In genomic region chr4:9981354-9982040, GRCm38 (mm10) we compare ENCODE assay signal across 17 mouse cellular contexts.
"Had no signal": no experiment of that assay in that cellular context is flagged by ENCODE, and none has a peak within 500 bp of the region (broad histone marks: within the 10 kb centered on the region; RNA-seq: fewer than 3 reads in every experiment).

No protein-coding gene starts in this region.

- H3K27ac ChIP-seq: left cerebral cortex, adult 2 months; liver, embryonic 13.5 days; neural tube, embryonic 12.5 days; neural tube, embryonic 15.5 days; stomach, embryonic 15.5 days had no signal

- H3K9ac ChIP-seq: liver, embryonic 13.5 days; neural tube, embryonic 12.5 days; neural tube, embryonic 15.5 days; stomach, embryonic 15.5 days had no signal

- H3K27me3 ChIP-seq: liver, embryonic 13.5 days; neural tube, embryonic 12.5 days; neural tube, embryonic 15.5 days; stomach, embryonic 15.5 days had no signal

- DNase-seq: kidney, postnatal 25 days; layer of hippocampus, postnatal 36 days; liver, embryonic 13.5 days; lung, adult 2 months; lung, postnatal 14 days; lung, postnatal 4 days; midbrain, embryonic 14.5 days; right cerebral cortex, adult 18-20 months; right cerebral cortex, postnatal 14 days; right cerebral cortex, postnatal 4 days; thymus, postnatal 25 days had no signal

- H3K36me3 ChIP-seq: liver, embryonic 13.5 days; neural tube, embryonic 12.5 days; neural tube, embryonic 15.5 days; stomach, embryonic 15.5 days had no signal

- ATAC-seq: intestine, postnatal 0 days had no signal

- H3K4me1 ChIP-seq: liver, embryonic 13.5 days; neural tube, embryonic 12.5 days; neural tube, embryonic 15.5 days; stomach, embryonic 15.5 days had no signal

- H3K9me3 ChIP-seq: liver, embryonic 13.5 days; neural tube, embryonic 12.5 days; neural tube, embryonic 15.5 days; stomach, embryonic 15.5 days had no signal

- H3K4me2 ChIP-seq: liver, embryonic 13.5 days; midbrain, embryonic 11.5 days; neural tube, embryonic 12.5 days; neural tube, embryonic 15.5 days; stomach, embryonic 15.5 days had no signal

- H3K4me3 ChIP-seq: left cerebral cortex, adult 2 months; liver, embryonic 13.5 days; neural tube, embryonic 12.5 days; neural tube, embryonic 15.5 days; stomach, embryonic 15.5 days had no signal
